Mouse (Mus musculus) erythroblast, embryonic 14.5 days (primary cell): ENCODE measurements around the gene Ghsr.

ENCODE experiments used
- GATA1 ChIP-seq: IDR thresholded peaks from 2 replicates; pipeline ENCODE4 v1.6.1; 2012; ENCODE audit warnings: low read length, inconsistent platforms, mixed read lengths
- TAL1 ChIP-seq: IDR thresholded peaks from 3 replicates; pipeline ENCODE4 v1.6.1; 2012; ENCODE audit warnings: low read length, inconsistent platforms, mixed read lengths

GRCm38 (mm10) chr3:27342462-27342861 lies 28.7 kb upstream of the Ghsr start:
- TF ChIP-seq GATA1 (no peak), TAL1 (no peak)
